Mouse (Mus musculus) neural tube, embryonic 15.5 days (tissue): ENCODE measurements around the gene Ppm1j. TPM values are rescaled to one million over a fixed set of nuclear protein-coding genes. Genes with fewer than 3 reads are reported as not detected.
"Not testable (repeated sequence)": the region's sequence is repeated elsewhere in the genome, so short reads cannot be mapped to it uniquely, and the experiment has no call there.

Experiments used
- ATAC-seq: fragments of 200-750 bp; cut with Nextera tagmentation; 2 replicates; pipeline ENCODE4 v1.8.0; 2017; ENCODE audit warnings: mild to moderate bottlenecking, moderate TSS enrichment, moderate library complexity; ENCODE audit not compliant: low FRiP score
- H3K27ac ChIP-seq: fragments of 300-500 bp; sonication (generic); replicated peaks from 2 replicates; pipeline ENCODE4 v1.5.1; 2015; ENCODE audit warnings: mild to moderate bottlenecking, inconsistent platforms
- H3K27me3 ChIP-seq: fragments of 300-500 bp; sonication (generic); replicated peaks from 2 replicates; pipeline ENCODE4 v1.6.1; 2015; ENCODE audit warnings: inconsistent platforms
- H3K36me3 ChIP-seq: fragments of 300-500 bp; sonication (generic); 2 replicates; pipeline ENCODE4 v1.6.1; 2015; ENCODE audit warnings: inconsistent platforms
- H3K4me1 ChIP-seq: fragments of 300-500 bp; sonication (generic); 2 replicates; pipeline ENCODE4 v1.6.1; 2015; ENCODE audit warnings: inconsistent platforms
- H3K4me2 ChIP-seq: fragments of 300-500 bp; sonication (generic); 2 replicates; pipeline ENCODE4 v1.6.1; 2015; ENCODE audit warnings: inconsistent platforms, mild to moderate bottlenecking, moderate library complexity
- H3K4me3 ChIP-seq: fragments of 300-500 bp; sonication (generic); replicated peaks from 2 replicates; pipeline ENCODE4 v1.5.1; 2015; ENCODE audit warnings: mild to moderate bottlenecking, inconsistent platforms
- H3K9ac ChIP-seq: fragments of 300-500 bp; sonication (generic); replicated peaks from 2 replicates; pipeline ENCODE4 v1.6.1; 2015; ENCODE audit warnings: mild to moderate bottlenecking, inconsistent platforms
- H3K9me3 ChIP-seq: fragments of 300-500 bp; sonication (generic); replicated peaks from 2 replicates; pipeline ENCODE4 v1.6.1; 2016; ENCODE audit warnings: inconsistent platforms
- WGBS: fragments of 180-500 bp; shearing (Covaris S2); methylation state at CpG from one replicate; pipeline ENCODE4 v1.1.7; 2015; ENCODE audit warnings: mixed read lengths; 5-methylcytosine and 5-hydroxymethylcytosine counted together
- polyA plus RNA-seq: library from polyadenylated mRNA; unstranded; fragments of >200 nt; fragmentation: Nextera tagmentation; extraction: Ambion mirVana; gene quantifications from 2 replicates; pipeline ENCODE4 v1.2.1, GENCODE M21; 2015

Ppm1j gene
- polyA plus RNA-seq, result 2.3 and 2.8 TPM in 2 replicates

GRCm38 (mm10) chr3:104780561-104781420 lies at the start of gene Ppm1j:
Gene Ppm1j (plus strand): TSS chr3:104781056.
- Histone ChIP-seq H3K4me3 (peak within 1 kb of the TSS; percentile 42), H3K9ac (peak within 1 kb of the TSS; percentile 38; the same call in 1 of the 2 replicates), H3K9me3 (no peaks in the 10 kb centered on the region), H3K27ac (no peak within 1 kb of the TSS), H3K4me2 (peak within 1 kb of the TSS; percentile 86), H3K27me3 (peaks cover 99% of the 10 kb centered on the region), H3K36me3 (no peaks in the 10 kb centered on the region), H3K4me1 (peaks cover 27% of the 10 kb centered on the region)
- peak; percentile 54 for ATAC-seq
- WGBS, result under 1% methylated on average over 55 of the region's 56 CpGs

- Histone ChIP-seq H3K27ac (no peak overlapping the region), H3K36me3 (no peaks in the 10 kb centered on the region), H3K9me3 (no peaks in the 10 kb centered on the region), H3K27me3 (no peaks in the 10 kb centered on the region), H3K4me2 (no peak overlapping the region), H3K9ac (no peak overlapping the region), H3K4me3 (no peak overlapping the region), H3K4me1 (no peaks in the 10 kb centered on the region)
- 67% methylated on average over 3 of the region's 3 CpGs for WGBS
- no peak for ATAC-seq
These were observed 47.9 kb upstream of the Ppm1j start for GRCm38 (mm10) chr3:104732907-104733306.

GRCm38 (mm10) chr3:104734654-104735053 lies 46.2 kb upstream of the Ppm1j start:
- 72% methylated on average over 7 of the region's 7 CpGs for WGBS
- H3K4me1 ChIP-seq, result no peaks in the 10 kb centered on the region
- ATAC-seq, result no peak

GRCm38 (mm10) chr3:104741954-104742353 lies 38.9 kb upstream of the Ppm1j start:
- ATAC-seq, result no peak
- Histone ChIP-seq H3K9ac (no peak overlapping the region), H3K9me3 (no peaks in the 10 kb centered on the region), H3K27ac (no peak overlapping the region), H3K4me2 (no peak overlapping the region), H3K27me3 (no peaks in the 10 kb centered on the region), H3K4me1 (no peaks in the 10 kb centered on the region), H3K4me3 (no peak overlapping the region), H3K36me3 (no peaks in the 10 kb centered on the region)
- WGBS, result 91% methylated on average over 3 of the region's 3 CpGs

More at GRCm38 (mm10) chr3:104734654-104735053, 46.2 kb upstream of the Ppm1j start:
- Histone ChIP-seq H3K27ac (no peak overlapping the region), H3K9me3 (no peaks in the 10 kb centered on the region), H3K4me3 (no peak overlapping the region), H3K9ac (no peak overlapping the region), H3K27me3 (no peaks in the 10 kb centered on the region), H3K36me3 (no peaks in the 10 kb centered on the region), H3K4me2 (no peak overlapping the region)

GRCm38 (mm10) chr3:104743161-104743560 lies 37.7 kb upstream of the Ppm1j start:
- H3K27me3 ChIP-seq, result no peaks in the 10 kb centered on the region
- no peak overlapping the region for H3K4me3 ChIP-seq
- 72% methylated on average over 1 of the region's 1 CpGs for WGBS
- H3K27ac ChIP-seq, result no peak overlapping the region
- H3K9ac ChIP-seq, result no peak overlapping the region
- no peaks in the 10 kb centered on the region for H3K36me3 ChIP-seq
- ATAC-seq, result no peak
- H3K9me3 ChIP-seq, result no peaks in the 10 kb centered on the region
- H3K4me1 ChIP-seq, result no peaks in the 10 kb centered on the region
- H3K4me2 ChIP-seq, result no peak overlapping the region

- Histone ChIP-seq H3K9ac (no peak overlapping the region), H3K4me3 (no peak overlapping the region), H3K4me2 (no peak overlapping the region), H3K36me3 (no peaks in the 10 kb centered on the region), H3K9me3 (no peaks in the 10 kb centered on the region), H3K4me1 (no peaks in the 10 kb centered on the region), H3K27ac (no peak overlapping the region), H3K27me3 (no peaks in the 10 kb centered on the region)
- 80% methylated on average over 1 of the region's 1 CpGs for WGBS
- no peak for ATAC-seq
These were observed 37.0 kb upstream of the Ppm1j start for GRCm38 (mm10) chr3:104743864-104744263.

- H3K4me3 ChIP-seq, H3K27ac ChIP-seq, H3K9me3 ChIP-seq, H3K4me2 ChIP-seq, H3K9ac ChIP-seq, H3K4me1 ChIP-seq, H3K27me3 ChIP-seq, H3K36me3 ChIP-seq, ATAC-seq: not testable (repeated sequence)
- 19% methylated on average over 20 of the region's 25 CpGs for WGBS
These were observed 28.0 kb upstream of the Ppm1j start for GRCm38 (mm10) chr3:104752845-104753244.

GRCm38 (mm10) chr3:104758406-104758805 lies 22.4 kb upstream of the Ppm1j start:
- Histone ChIP-seq H3K27me3 (peaks cover 15% of the 10 kb centered on the region; the same call in 1 of the 2 replicates), H3K4me2 (peak overlapping the region; percentile 59), H3K4me1 (peaks cover 7% of the 10 kb centered on the region), H3K36me3 (no peaks in the 10 kb centered on the region), H3K9ac (no peak overlapping the region; the same call in 1 of the 2 replicates), H3K27ac (no peak overlapping the region), H3K9me3 (no peaks in the 10 kb centered on the region), H3K4me3 (peak overlapping the region; percentile 37)
- peak; percentile 87; the same call in 1 of the 2 replicates for ATAC-seq
- WGBS, result 2% methylated on average over 27 of the region's 27 CpGs

GRCm38 (mm10) chr3:104758869-104759268 lies 22.0 kb upstream of the Ppm1j start:
- Histone ChIP-seq H3K27me3 (peaks cover 14% of the 10 kb centered on the region; the same call in 1 of the 2 replicates), H3K36me3 (no peaks in the 10 kb centered on the region), H3K4me1 (peaks cover 7% of the 10 kb centered on the region), H3K4me2 (peak overlapping the region; percentile 59), H3K9me3 (no peaks in the 10 kb centered on the region), H3K27ac (no peak overlapping the region), H3K4me3 (peak overlapping the region; percentile 37), H3K9ac (no peak overlapping the region; the same call in 1 of the 2 replicates)
- no peak for ATAC-seq
- 11% methylated on average over 5 of the region's 5 CpGs for WGBS

GRCm38 (mm10) chr3:104762103-104762863 lies 18.6 kb upstream of the Ppm1j start:
- H3K27ac ChIP-seq, H3K4me2 ChIP-seq, H3K4me1 ChIP-seq, H3K36me3 ChIP-seq, ATAC-seq, H3K4me3 ChIP-seq, H3K9me3 ChIP-seq, H3K9ac ChIP-seq: not testable (repeated sequence)
- 26% methylated on average over 20 of the region's 20 CpGs for WGBS
- peaks cover 14% of the 10 kb centered on the region; the same call in 1 of the 2 replicates for H3K27me3 ChIP-seq

GRCm38 (mm10) chr3:104765021-104765420 lies 15.8 kb upstream of the Ppm1j start:
- H3K9ac ChIP-seq, result no peak overlapping the region
- H3K4me3 ChIP-seq, result no peak overlapping the region
- H3K4me2 ChIP-seq, result no peak overlapping the region
- H3K9me3 ChIP-seq, result no peaks in the 10 kb centered on the region
- 23% methylated on average over 4 of the region's 4 CpGs for WGBS
- peaks cover 14% of the 10 kb centered on the region; the same call in 1 of the 2 replicates for H3K27me3 ChIP-seq
- no peaks in the 10 kb centered on the region for H3K4me1 ChIP-seq
- H3K27ac ChIP-seq, result no peak overlapping the region
- ATAC-seq, result no peak
- H3K36me3 ChIP-seq, result no peaks in the 10 kb centered on the region
